In the genomic region with DNA sequence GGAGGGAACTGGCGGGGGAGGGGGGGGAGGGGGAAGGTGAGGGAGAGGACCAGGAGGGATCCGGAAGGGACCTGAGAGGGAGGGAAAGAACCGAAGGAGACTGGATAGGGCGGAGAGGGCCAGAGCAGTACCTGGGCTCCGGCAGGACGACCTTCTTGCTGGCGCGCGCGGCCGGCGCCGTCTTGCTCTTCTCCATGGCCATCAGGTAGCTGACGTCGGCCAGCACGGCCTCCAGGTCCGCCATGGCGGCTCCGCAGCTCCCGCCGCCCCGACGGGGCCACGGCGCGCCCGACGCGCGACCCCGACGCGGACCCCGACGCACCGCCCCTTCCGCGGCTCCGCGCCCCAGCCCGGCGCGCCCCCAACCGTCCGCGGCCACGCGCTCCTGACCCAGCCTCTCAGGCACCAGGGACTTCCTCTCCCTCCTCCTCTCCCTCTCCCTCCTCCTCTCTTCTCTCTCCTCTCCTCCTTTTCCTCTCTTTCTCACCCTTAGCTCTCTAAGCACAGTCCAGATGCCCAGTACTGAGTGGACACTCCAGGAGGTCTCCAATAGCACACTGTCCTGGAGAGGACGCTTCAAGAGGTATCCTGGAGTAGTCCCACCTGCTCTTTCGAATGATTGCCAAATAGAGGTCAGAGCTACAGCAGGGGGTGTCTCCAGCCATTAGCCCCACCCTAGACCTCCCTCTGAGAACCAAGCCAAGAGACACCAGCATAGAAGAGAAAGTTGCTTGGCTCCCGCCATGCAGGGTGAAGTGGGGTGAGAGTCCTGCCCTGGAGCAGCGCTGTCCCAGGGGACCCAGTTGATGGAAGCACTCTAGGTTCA, we compare ENCODE assay signal across 8 mouse cellular contexts. TPM values are rescaled to one million over a fixed set of nuclear protein-coding genes. Genes with fewer than 3 reads are reported as not detected.
DNase-seq lines count a peak whose midpoint lies in the region; ATAC-seq and TF ChIP-seq lines count a peak whose summit lies in the region.

TSS of gene Grk3 (minus strand) at position 556 of the 826 bp plus-strand sequence.

- TF ChIP-seq EP300 in liver, embryonic 14.5 days (IDR thresholded peaks at IDR 0.05; ENCODE audit: low read depth): no peak

- H3K27ac ChIP-seq in forebrain, embryonic 10.5 days: peak within 1 kb of the TSS; percentile 86
- H3K27ac ChIP-seq in heart, embryonic 16.5 days (ENCODE audit: low read length): peak within 1 kb of the TSS; percentile 84
- no peak within 1 kb of the TSS for H3K27ac ChIP-seq in liver, embryonic 14.5 days

- peak within 1 kb of the TSS; percentile 69 for H3K4me3 ChIP-seq in forebrain, embryonic 10.5 days
- peak within 1 kb of the TSS; percentile 67 for H3K4me3 ChIP-seq in heart, embryonic 16.5 days (ENCODE audit: low read length)
- peak within 1 kb of the TSS; percentile 38 to 53 for H3K4me3 ChIP-seq in liver, embryonic 14.5 days (ENCODE audit: insufficient read depth in 1 of 2, low read depth in 2 of 2, low read length in 2 of 2)

- TF ChIP-seq CTCF in liver, embryonic 14.5 days (IDR thresholded peaks at IDR 0.05; ENCODE audit: low read depth): no peak

- no peaks in the 10 kb centered on the region for H3K36me3 ChIP-seq in forebrain, embryonic 10.5 days (replicated peaks)
- no peaks in the 10 kb centered on the region for H3K36me3 ChIP-seq in heart, embryonic 16.5 days (ENCODE audit: control insufficient read depth, insufficient read depth)
- no peaks in the 10 kb centered on the region for H3K36me3 ChIP-seq in liver, embryonic 14.5 days (replicated peaks; ENCODE audit: control insufficient read depth, insufficient read depth, low read depth)

- peaks cover 23% of the 10 kb centered on the region for H3K4me1 ChIP-seq in forebrain, embryonic 10.5 days
- peaks cover 23% of the 10 kb centered on the region for H3K4me1 ChIP-seq in heart, embryonic 16.5 days (ENCODE audit: control insufficient read depth, insufficient read depth, low read length)
- H3K4me1 ChIP-seq in liver, embryonic 14.5 days (replicated peaks; ENCODE audit: control insufficient read depth in 2 of 2, insufficient read depth in 2 of 2, low read length in 1 of 2): peaks cover 0 to 16% of the 10 kb centered on the region in 2 experiments; a peak in 2 of 4 replicates

- no peaks in the 10 kb centered on the region for H3K9me3 ChIP-seq in forebrain, embryonic 10.5 days
- no peaks in the 10 kb centered on the region for H3K9me3 ChIP-seq in heart, embryonic 16.5 days (replicated peaks; ENCODE audit: control insufficient read depth, low read length)
- no peaks in the 10 kb centered on the region for H3K9me3 ChIP-seq in liver, embryonic 14.5 days (ENCODE audit: control insufficient read depth, low read length)

- WGBS in forebrain, embryonic 10.5 days: 3% methylated on average over 49 of the region's 52 CpGs
- 4% methylated on average over 30 of the region's 52 CpGs for WGBS in heart, embryonic 16.5 days
- WGBS in liver, embryonic 14.5 days (ENCODE audit: insufficient replicate concordance): 2% methylated on average over 45 of the region's 52 CpGs

- DNase-seq in thymus, adult 18-20 months: peak; percentile 23 to 37
- DNase-seq in thymus, postnatal 0 days (ENCODE audit: low spot score): no peak
- peak; percentile 48 for DNase-seq in forebrain, embryonic 10.5 days (ENCODE audit: extremely low spot score, low spot score)
- DNase-seq in kidney, postnatal 14 days: peak; percentile 86
- DNase-seq in liver, embryonic 14.5 days (ENCODE audit: low read depth in 3 of 3, low spot score in 3 of 3): no peak
- peak; percentile 57 for DNase-seq in neural tube, embryonic 10.5 days (ENCODE audit: extremely low spot score, low spot score)
- peak; percentile 70 for DNase-seq in testis, postnatal 10 days (ENCODE audit: low spot score)

- peaks cover 41% of the 10 kb centered on the region for H3K27me3 ChIP-seq in forebrain, embryonic 10.5 days (ENCODE audit: poor library complexity, severe bottlenecking)
- no peaks in the 10 kb centered on the region for H3K27me3 ChIP-seq in heart, embryonic 16.5 days (ENCODE audit: control insufficient read depth, insufficient read depth, low read length)
- H3K27me3 ChIP-seq in liver, embryonic 14.5 days (ENCODE audit: control insufficient read depth, insufficient read depth, low read length): no peaks in the 10 kb centered on the region; the same call in 1 of the 2 replicates

- peak within 1 kb of the TSS; percentile 81 for H3K9ac ChIP-seq in heart, embryonic 16.5 days (ENCODE audit: low read length)
- no peak within 1 kb of the TSS for H3K9ac ChIP-seq in liver, embryonic 14.5 days (replicated peaks)

- peak within 1 kb of the TSS; percentile 78 for H3K4me2 ChIP-seq in heart, embryonic 16.5 days (ENCODE audit: low read depth, low read length)
- H3K4me2 ChIP-seq in liver, embryonic 14.5 days (ENCODE audit: low read depth): peak within 1 kb of the TSS; percentile 55

- ATAC-seq in heart, embryonic 16.5 days (replicated peaks; ENCODE audit: extremely low read depth, insufficient read depth, low FRiP score): peak; percentile 90
- peak; percentile 75 for ATAC-seq in liver, embryonic 14.5 days (ENCODE audit: insufficient read depth)

RNA-seq across cellular contexts. Expression of gene Grk3, which starts in this region (rescaled TPM):
- polyA plus RNA-seq in thymus, postnatal 0 days (2015; fragmentation: Nextera tagmentation; extraction: Ambion mirVana): 2.9 and 4.2 TPM in 2 replicates
- polyA plus RNA-seq in forebrain, embryonic 10.5 days (2016; fragmentation: Nextera tagmentation; extraction: Ambion mirVana): 5.2 and 5.3 TPM in 2 replicates
- polyA plus RNA-seq in heart, embryonic 16.5 days (2015; fragmentation: Nextera tagmentation; extraction: Ambion mirVana): 21.7 and 23.9 TPM in 2 replicates
- polyA plus RNA-seq in liver, embryonic 14.5 days (2012; rRNA removed): 1.7 and 2.0 TPM in 2 replicates
- polyA plus RNA-seq in liver, embryonic 14.5 days (2014; fragmentation: Nextera tagmentation; extraction: Ambion mirVana): 0.73 and 1.4 TPM in 2 replicates

Comparison
In these comparisons a context has a peak if more than half of its experiments do, and no peak if none do; other contexts are left out.
1. DNase-seq: peak in thymus, adult 18-20 months (2 of 2), forebrain, embryonic 10.5 days (single experiment), kidney, postnatal 14 days (single experiment), neural tube, embryonic 10.5 days (single experiment) and testis, postnatal 10 days (single experiment); none in thymus, postnatal 0 days (single experiment) and liver, embryonic 14.5 days (0 of 3).
2. Peak in every context shown above with its lines, with median percentiles within 50 percentile points of each other: H3K4me3 ChIP-seq.